Mouse (Mus musculus) thymus, postnatal 14 days (tissue): ENCODE results near the gene Gstm2.
"Not testable (repeated sequence)": the region's sequence is repeated elsewhere in the genome, so short reads cannot be mapped to it uniquely, and the experiment has no call there.

Experiments used
- DNase-seq: peaks from one replicate; pipeline ENCODE4 v3.0.0; 2021

Gstm2 gene

GRCm38 (mm10) chr3:107986041-107986562, at the start of gene Gstm2:
Gene Gstm2, minus strand, starts transcription at chr3:107986453.
- no peak for DNase-seq

- no peak for DNase-seq
These were observed 46.9 kb upstream of the Gstm2 start for GRCm38 (mm10) chr3:108033156-108033555.

GRCm38 (mm10) chr3:108032113-108032512, 45.9 kb upstream of the Gstm2 start:
- no peak for DNase-seq

GRCm38 (mm10) chr3:108028641-108029365, 42.5 kb upstream of the Gstm2 start:
- no peak for DNase-seq

GRCm38 (mm10) chr3:108026597-108026996, 40.3 kb upstream of the Gstm2 start:
- no peak for DNase-seq

- DNase-seq, result no peak
These were observed 39.8 kb upstream of the Gstm2 start for GRCm38 (mm10) chr3:108026049-108026448.

GRCm38 (mm10) chr3:108025318-108025717, 39.1 kb upstream of the Gstm2 start:
- DNase-seq, result no peak

- DNase-seq, result no peak
These were observed 36.4 kb upstream of the Gstm2 start for GRCm38 (mm10) chr3:108022650-108023049.

- not testable (repeated sequence) for DNase-seq
These were observed 34.2 kb upstream of the Gstm2 start for GRCm38 (mm10) chr3:108020351-108021022.

- DNase-seq, result not testable (repeated sequence)
These were observed 33.0 kb upstream of the Gstm2 start for GRCm38 (mm10) chr3:108019226-108019625.

- DNase-seq, result peak; percentile 26
These were observed 32.1 kb upstream of the Gstm2 start for GRCm38 (mm10) chr3:108018190-108018820.

GRCm38 (mm10) chr3:108017473-108018189, 31.4 kb upstream of the Gstm2 start, which contains the start of gene Gstm1:
Gene Gstm1, minus strand, starts transcription at chr3:108017973.
- DNase-seq, result peak; percentile 86

GRCm38 (mm10) chr3:108016468-108016867, 30.2 kb upstream of the Gstm2 start:
- not testable (repeated sequence) for DNase-seq

GRCm38 (mm10) chr3:108014974-108015346, 28.7 kb upstream of the Gstm2 start:
- no peak for DNase-seq

- DNase-seq, result no peak
These were observed 28.1 kb upstream of the Gstm2 start for GRCm38 (mm10) chr3:108014098-108014973.

- no peak for DNase-seq
These were observed 27.1 kb upstream of the Gstm2 start for GRCm38 (mm10) chr3:108013331-108013871.

GRCm38 (mm10) chr3:108011558-108011957, 25.3 kb upstream of the Gstm2 start:
- no peak for DNase-seq

GRCm38 (mm10) chr3:108010286-108010685, 24.0 kb upstream of the Gstm2 start:
- no peak for DNase-seq

GRCm38 (mm10) chr3:108002021-108002420, 15.8 kb upstream of the Gstm2 start:
- no peak for DNase-seq

GRCm38 (mm10) chr3:107999491-107999890, 13.2 kb upstream of the Gstm2 start:
- no peak for DNase-seq

GRCm38 (mm10) chr3:107998591-107998990, 12.3 kb upstream of the Gstm2 start:
- DNase-seq, result no peak

- DNase-seq, result no peak
These were observed 10.3 kb upstream of the Gstm2 start for GRCm38 (mm10) chr3:107996576-107996975.
